Mouse (Mus musculus) adrenal gland (tissue): ENCODE measurements around the gene Enpep.

ENCODE experiments used
- intact Hi-C: fragments of 180-260 bp; cut with DNase I; formaldehyde crosslinking; loops from one replicate; pipeline ENCODE4 v1.15.1; 2025
- long read RNA-seq, 2 experiments: library from polyadenylated mRNA; unstranded; transcript quantifications; one replicate each; pipeline ENCODE4 v2.0.0; 2020; ENCODE audit warnings: borderline replicate concordance in 1 of 2; ENCODE audit not compliant: insufficient replicate concordance in 1 of 2

Enpep gene
- long read RNA-seq, experiment 1, full-length matches to known transcripts: 4 of 5 reads
- long read RNA-seq, experiment 1, partial matches to known transcripts: 1 of 5 reads
- long read RNA-seq, experiment 1, other reads (novel, unspliced or antisense): 0 of 5 reads
- long read RNA-seq, experiment 2, full-length matches to known transcripts: 2 of 3 reads
- long read RNA-seq, experiment 2, partial matches to known transcripts: 1 of 3 reads
- long read RNA-seq, experiment 2, other reads (novel, unspliced or antisense): 0 of 3 reads

DNA sequence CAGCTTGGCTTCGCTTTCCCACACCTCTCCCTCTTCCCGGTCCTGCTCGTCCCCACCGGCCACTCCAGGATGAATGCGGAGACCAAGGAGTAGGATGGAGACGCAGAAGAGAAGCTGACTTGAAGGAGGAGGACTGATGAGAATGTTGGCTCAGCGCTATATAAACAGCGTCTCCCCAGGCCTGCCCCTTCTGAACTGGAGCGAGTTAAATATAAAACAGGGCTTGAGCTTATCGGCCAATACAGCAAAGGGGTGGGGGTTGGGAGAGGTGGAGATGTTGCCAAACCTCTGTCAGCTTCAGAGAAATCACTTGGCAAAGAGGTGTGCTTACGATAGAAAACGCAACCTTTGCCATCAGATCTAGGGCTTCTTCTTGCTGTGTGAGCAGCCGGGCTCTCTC lies at the start of gene Enpep:
Gene Enpep (minus strand): TSS at position 135 of the 400 bp plus-strand sequence.
- intact Hi-C loops: no loop called here

GRCm38 (mm10) chr3:129379109-129379508 lies 46.6 kb upstream of the Enpep start:
- intact Hi-C loops: no loop called here

- intact Hi-C loops: no loop called here
Observed at GRCm38 (mm10) chr3:129375087-129375486, 42.6 kb upstream of the Enpep start.

- intact Hi-C loops: no loop called here
Observed at GRCm38 (mm10) chr3:129373108-129373507, 40.6 kb upstream of the Enpep start.

DNA sequence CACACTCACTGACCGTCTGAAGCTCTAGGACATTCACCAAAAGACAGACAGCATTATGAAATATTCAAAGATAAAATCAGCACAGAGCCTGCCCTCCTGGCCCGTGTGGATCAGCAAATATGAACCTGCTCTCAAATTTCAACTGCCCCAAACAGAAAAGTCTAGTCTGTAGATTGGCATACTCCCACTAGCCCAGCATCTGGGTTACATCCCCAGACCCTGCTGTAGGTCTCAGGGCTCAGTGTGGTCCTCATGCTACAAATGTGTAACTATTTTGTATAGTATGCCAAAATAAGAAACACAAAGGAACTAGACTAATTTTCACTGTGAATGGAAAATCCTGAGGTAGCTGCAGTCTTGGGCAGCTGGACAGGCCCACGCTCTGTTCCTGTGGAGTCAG lies 37.0 kb upstream of the Enpep start:
- intact Hi-C loops: no loop called here

GRCm38 (mm10) chr3:129365919-129366318 lies 33.4 kb upstream of the Enpep start:
- intact Hi-C loops: no loop called here

DNA sequence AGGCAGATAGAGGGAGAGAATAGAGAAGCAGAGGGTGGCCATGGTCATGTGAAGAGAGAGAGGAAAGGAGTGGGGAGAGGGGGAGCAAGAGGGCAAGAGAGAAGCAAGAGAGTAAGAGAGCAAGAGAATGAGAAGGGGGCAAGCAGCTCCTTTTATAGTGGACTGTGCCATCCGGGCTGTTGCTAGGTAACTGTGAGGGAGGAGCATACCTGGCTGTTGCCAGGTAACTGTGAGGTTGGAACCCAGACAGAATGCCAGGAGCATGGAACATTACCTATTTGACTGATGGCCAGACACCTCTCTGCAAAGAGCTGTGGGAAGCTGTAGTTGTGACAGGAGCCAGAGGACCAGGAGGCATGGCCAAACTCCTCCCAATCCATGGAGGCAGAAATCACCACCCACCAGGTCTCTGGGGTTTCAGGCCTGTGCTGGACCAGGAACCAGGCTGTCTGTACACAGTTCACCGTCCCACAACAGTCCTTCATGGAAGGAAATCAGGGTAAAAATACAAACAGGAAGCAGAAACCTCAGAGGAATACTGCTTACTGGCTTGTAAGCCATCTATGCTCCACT lies 32.4 kb upstream of the Enpep start:
- intact Hi-C loops: no loop called here

DNA sequence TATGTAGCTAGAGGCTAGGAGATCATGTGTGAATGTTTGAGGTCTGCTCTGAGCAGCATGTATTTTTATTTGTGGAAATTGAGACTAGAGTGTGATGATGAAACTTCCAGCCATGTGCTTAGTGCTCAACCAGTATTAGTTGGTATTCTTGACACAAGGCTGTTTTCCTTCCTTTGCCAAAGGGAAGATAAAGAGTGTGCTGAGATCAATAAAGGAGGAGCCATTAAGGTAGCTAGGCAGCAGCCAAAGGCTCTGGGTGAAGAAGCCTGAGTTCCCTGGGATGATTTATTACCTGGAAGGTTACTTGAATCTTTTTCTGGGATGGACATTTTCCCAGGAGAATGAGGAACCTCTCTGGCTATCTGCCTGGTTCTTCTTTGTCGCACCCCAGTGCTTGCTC lies 30.9 kb upstream of the Enpep start:
- intact Hi-C loops: no loop called here

- intact Hi-C loops: no loop called here
Observed at GRCm38 (mm10) chr3:129358115-129358514, 25.6 kb upstream of the Enpep start.

- intact Hi-C loops: no loop called here
Observed at GRCm38 (mm10) chr3:129353901-129354300, 21.4 kb upstream of the Enpep start.

DNA sequence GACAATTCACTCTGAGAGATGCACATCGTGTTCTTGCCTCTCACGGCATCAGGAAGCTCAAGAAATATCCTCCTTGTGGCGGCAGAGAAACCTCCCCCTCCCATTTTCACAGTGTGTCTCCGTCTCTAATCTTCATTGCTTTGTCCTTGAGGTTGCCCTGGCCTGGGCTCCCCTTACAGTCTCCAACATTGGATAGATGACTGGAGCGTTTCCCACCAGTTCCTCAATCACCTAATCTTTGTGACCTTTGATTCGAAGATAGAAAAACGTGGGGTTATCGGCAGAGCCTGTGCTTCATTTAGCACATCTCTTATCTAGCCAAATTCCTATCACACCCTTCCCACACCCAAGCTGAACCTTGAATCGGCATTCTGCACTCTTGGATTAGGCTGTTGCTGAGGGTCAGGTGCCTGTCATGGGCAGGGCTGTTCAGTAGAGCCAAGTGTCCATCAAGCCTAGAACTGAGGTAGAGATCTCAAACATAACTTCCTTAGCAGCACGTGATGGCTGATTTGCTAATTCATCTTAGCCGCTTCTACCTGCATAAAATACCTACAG lies 18.9 kb upstream of the Enpep start:
- intact Hi-C loops: no loop called here

GRCm38 (mm10) chr3:129347277-129347676 lies 14.8 kb upstream of the Enpep start:
- intact Hi-C loops: no loop called here

- intact Hi-C loops: no loop called here
Observed at GRCm38 (mm10) chr3:129342767-129343166, 10.2 kb upstream of the Enpep start.

GRCm38 (mm10) chr3:129341066-129341465 lies 8.5 kb upstream of the Enpep start:
- intact Hi-C loops: no loop called here

- intact Hi-C loops: no loop called here
Observed at GRCm38 (mm10) chr3:129338296-129339091, 6.0 kb upstream of the Enpep start.

DNA sequence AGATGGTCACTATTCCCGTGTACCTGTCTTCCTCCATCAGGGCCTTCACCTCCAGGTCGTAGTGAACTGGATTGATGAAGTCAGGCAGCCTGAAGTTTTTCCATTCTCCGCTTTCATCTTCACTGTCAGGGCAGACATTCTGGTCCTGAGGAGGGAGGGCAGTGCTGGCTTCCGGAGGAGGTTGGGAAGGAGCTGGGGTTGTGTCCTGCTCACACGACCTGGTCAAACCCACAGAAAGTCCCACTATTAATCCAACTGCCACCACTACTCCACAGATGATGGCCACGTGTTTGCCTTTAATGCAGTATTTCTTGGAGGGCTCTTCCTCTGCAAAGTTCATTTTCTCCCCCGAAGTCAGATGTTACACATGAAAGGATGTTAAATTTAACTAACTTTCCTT lies 378 bp downstream of the Enpep start:
- intact Hi-C loops: no loop called here

GRCm38 (mm10) chr3:129331427-129331826 lies 1.1 kb downstream of the Enpep start:
- intact Hi-C loops: no loop called here

DNA sequence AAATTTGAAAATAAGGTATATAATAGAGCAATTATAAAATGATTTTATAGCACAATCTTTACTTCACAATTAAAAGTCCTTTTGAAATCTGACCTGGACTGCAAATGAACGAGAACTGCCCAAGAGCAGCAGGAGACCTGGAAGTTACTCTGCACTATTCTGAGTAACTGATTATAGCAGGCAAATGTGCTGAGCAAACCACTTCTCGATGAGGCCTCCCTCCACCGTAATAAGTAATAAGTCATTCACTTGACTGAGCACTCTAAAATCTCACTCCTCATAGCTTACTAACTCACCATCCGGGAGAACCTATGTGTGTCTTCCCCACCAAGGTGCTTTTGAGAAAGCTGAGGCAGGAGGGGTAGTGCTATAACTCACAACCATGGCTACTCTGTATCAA lies 4.5 kb downstream of the Enpep start:
- intact Hi-C loops: no loop called here

GRCm38 (mm10) chr3:129321585-129321984 lies 10.9 kb downstream of the Enpep start:
- intact Hi-C loops: no loop called here

DNA sequence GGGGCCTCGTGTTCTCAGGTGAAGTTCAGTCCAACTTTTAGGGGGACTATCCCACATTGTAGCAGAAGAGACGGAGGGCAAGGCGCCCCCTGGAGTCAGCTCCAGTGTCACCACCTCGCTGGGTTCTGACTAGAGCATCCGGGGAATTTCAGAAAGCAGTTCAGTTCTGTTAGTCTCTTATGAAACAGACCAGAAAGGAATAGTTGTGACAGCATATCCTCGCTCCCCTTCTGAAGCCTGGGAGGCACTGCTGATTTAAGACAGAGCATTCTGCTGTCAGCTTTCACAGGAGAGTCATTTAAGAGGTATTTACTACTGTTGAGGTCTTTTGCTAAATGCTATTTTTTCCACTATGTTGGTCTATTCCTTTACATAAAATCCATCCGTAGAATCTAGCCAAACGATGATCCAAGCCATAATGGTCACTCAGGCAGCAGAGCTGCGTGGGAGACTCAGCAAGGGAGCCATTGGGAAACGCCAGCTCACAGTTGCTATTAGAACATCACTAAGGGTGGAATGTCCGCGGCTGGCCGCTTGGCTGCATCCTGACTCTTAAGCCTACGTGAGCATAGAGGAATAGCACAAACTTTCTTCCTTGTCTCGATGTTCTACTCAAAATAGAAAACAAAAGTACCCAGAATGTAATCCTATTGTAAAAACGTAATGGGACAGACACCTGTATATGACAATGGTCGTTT lies 15.3 kb downstream of the Enpep start:
- intact Hi-C loops: no loop called here

- intact Hi-C loops: no loop called here
Observed at GRCm38 (mm10) chr3:129313671-129314415, 18.7 kb downstream of the Enpep start.
